Mouse (Mus musculus) stomach, postnatal 0 days (tissue): ENCODE measurements at regions not wholly inside any gene's neighbourhood (a gene's known extent, or its start where the extent isn't known, plus 50 kb on each side); places are given as distances from the start of the nearest gene placed in this dataset.

Source experiments
- CTCF ChIP-seq: IDR thresholded peaks from 2 replicates; pipeline ENCODE4 v1.5.1; 2016; ENCODE audit warnings: antibody characterized with exemption, low read depth, mild to moderate bottlenecking, moderate library complexity
- EP300 ChIP-seq: optimal IDR thresholded peaks from 2 replicates; pipeline ENCODE3; 2016; ENCODE audit warnings: antibody characterized with exemption

- no peak for TF ChIP-seq CTCF
- TF ChIP-seq EP300: no peak
Measured at GRCm38 (mm10) chr8:8344661-8345060, 316.4 kb downstream of the Efnb2 start.
